Comparison of ENCODE assay signal across 23 mouse cellular contexts in genomic region chr1:166146626-166147025, GRCm38 (mm10). TPM values are rescaled to one million over a fixed set of nuclear protein-coding genes. Genes with fewer than 3 reads are reported as not detected.
DNase-seq lines count a peak whose midpoint lies in the region; ATAC-seq and TF ChIP-seq lines count a peak whose summit lies in the region.
"Had no signal": no experiment of that assay in that cellular context is flagged by ENCODE, and none has a peak within 500 bp of the region (broad histone marks: within the 10 kb centered on the region; RNA-seq: fewer than 3 reads in every experiment).

No protein-coding gene starts in this region.

- no peaks in the 10 kb centered on the region for H3K27me3 ChIP-seq in MEL (ENCODE audit: control insufficient read depth in 1 of 2, insufficient read depth in 2 of 2, low read length in 2 of 2)
- H3K27me3 ChIP-seq in splenic B cell, adult 2 months (ENCODE audit: control insufficient read depth, insufficient read depth, low read length, poor library complexity, severe bottlenecking), result no peaks in the 10 kb centered on the region
- no peaks in the 10 kb centered on the region for H3K27me3 ChIP-seq in hindbrain, embryonic 16.5 days (replicated peaks; ENCODE audit: control insufficient read depth, insufficient read depth, low read length)
- 0 out of 2 replicates have a peak, but pooled peaks cover 3% of the 10 kb centered on the region for H3K27me3 ChIP-seq in hindbrain, embryonic 12.5 days
- H3K27me3 ChIP-seq: embryonic facial prominence, embryonic 12.5 days; forebrain, embryonic 15.5 days had no signal

- TF ChIP-seq RAD21 in MEL (IDR thresholded peaks at IDR 0.05; ENCODE audit: low read depth, low read length), result no peak

- TF ChIP-seq POLR2A in MEL (IDR thresholded peaks at IDR 0.05; ENCODE audit: control insufficient read depth in 1 of 2, insufficient read depth in 1 of 2, low read depth in 1 of 2, low read length in 2 of 2, poor library complexity in 1 of 2), result no peak

- peak; percentile 75 for ATAC-seq in granulocyte monocyte progenitor cell, adult 5-6 weeks (replicated peaks; ENCODE audit: poor library complexity, severe bottlenecking)
- no peak for ATAC-seq in hindbrain, embryonic 16.5 days
- ATAC-seq in hindbrain, embryonic 12.5 days (ENCODE audit: low FRiP score), result no peak
- ATAC-seq: forebrain, embryonic 13.5 days; forebrain, embryonic 15.5 days; forebrain, postnatal 0 days had no signal

- WGBS in hindbrain, embryonic 16.5 days, result 87% methylated on average over 11 of the region's 11 CpGs
- 89% methylated on average over 11 of the region's 11 CpGs for WGBS in hindbrain, embryonic 12.5 days

- intact Hi-C loops in gastrocnemius, postnatal 14 days (cut with DNase I; ENCODE audit: low total_unique reads), result no loop called here

- H3K4me2 ChIP-seq in hindbrain, embryonic 16.5 days (ENCODE audit: low read length), result no peak overlapping the region
- no peak overlapping the region for H3K4me2 ChIP-seq in hindbrain, embryonic 12.5 days (replicated peaks)
- H3K4me2 ChIP-seq: embryonic facial prominence, embryonic 12.5 days; forebrain, embryonic 13.5 days; forebrain, embryonic 15.5 days had no signal

- H3K79me2 ChIP-seq in MEL (ENCODE audit: control insufficient read depth, insufficient read depth, low read length, poor library complexity), result no peaks in the 10 kb centered on the region

- peaks cover 0 to 11% of the 10 kb centered on the region in 2 experiments; a peak in 2 of 4 replicates for H3K36me3 ChIP-seq in MEL (ENCODE audit: control insufficient read depth in 1 of 2, insufficient read depth in 2 of 2, low read length in 2 of 2)
- H3K36me3 ChIP-seq in splenic B cell, adult 2 months (ENCODE audit: control insufficient read depth, insufficient read depth, low read length, poor library complexity, severe bottlenecking), result no peaks in the 10 kb centered on the region
- H3K36me3 ChIP-seq in hindbrain, embryonic 16.5 days (ENCODE audit: control insufficient read depth, insufficient read depth, low read length), result no peaks in the 10 kb centered on the region
- no peaks in the 10 kb centered on the region for H3K36me3 ChIP-seq in hindbrain, embryonic 12.5 days
- H3K36me3 ChIP-seq: embryonic facial prominence, embryonic 10.5 days; embryonic facial prominence, embryonic 12.5 days; forebrain, embryonic 15.5 days; G1E had no signal

- H3K9me3 ChIP-seq in MEL (replicated peaks; ENCODE audit: insufficient read depth, low read length), result no peaks in the 10 kb centered on the region
- H3K9me3 ChIP-seq in hindbrain, embryonic 16.5 days (ENCODE audit: control insufficient read depth, low read length), result no peaks in the 10 kb centered on the region
- no peaks in the 10 kb centered on the region for H3K9me3 ChIP-seq in hindbrain, embryonic 12.5 days (replicated peaks)
- H3K9me3 ChIP-seq: embryonic facial prominence, embryonic 10.5 days; embryonic facial prominence, embryonic 12.5 days; forebrain, embryonic 13.5 days; forebrain, embryonic 15.5 days; G1E had no signal

- peaks cover 4 to 26% of the 10 kb centered on the region in 2 experiments; a peak in 3 of 4 replicates for H3K4me1 ChIP-seq in MEL (ENCODE audit: control insufficient read depth in 1 of 2, insufficient read depth in 2 of 2, low read length in 2 of 2)
- no peaks in the 10 kb centered on the region for H3K4me1 ChIP-seq in hindbrain, embryonic 16.5 days (ENCODE audit: control insufficient read depth, insufficient read depth, low read depth, low read length)
- no peaks in the 10 kb centered on the region; the same call in 1 of the 2 replicates for H3K4me1 ChIP-seq in hindbrain, embryonic 12.5 days
- H3K4me1 ChIP-seq: embryonic facial prominence, embryonic 10.5 days; embryonic facial prominence, embryonic 12.5 days; forebrain, embryonic 13.5 days; forebrain, embryonic 15.5 days had no signal

- peak; percentile 24 to 26 for DNase-seq in B cell, adult 2 months
- DNase-seq in MEL (ENCODE audit: low read depth, low spot score), result peak; percentile 68
- peak; percentile 31 for DNase-seq in splenic B cell, adult 2 months (ENCODE audit: low read depth, low spot score)
- DNase-seq in kidney, adult 11 months, result no peak
- no peak for DNase-seq in gastrocnemius, postnatal 14 days
- DNase-seq: adrenal gland, adult 2 months; adrenal gland, postnatal 14 days; adrenal gland, postnatal 36 days; cerebellum, adult 11-12 months; cerebellum, adult 8-10 months; cerebellum, adult 9-11 months; cerebellum, postnatal 14 days; cerebellum, postnatal 36 days; forebrain, postnatal 0 days had no signal

- peak overlapping the region; percentile 15; the same call in 1 of the 2 replicates for H3K27ac ChIP-seq in MEL (ENCODE audit: control insufficient read depth, low read depth, low read length)
- H3K27ac ChIP-seq in hindbrain, embryonic 16.5 days (ENCODE audit: low read depth, low read length), result no peak overlapping the region
- H3K27ac ChIP-seq in hindbrain, embryonic 12.5 days, result no peak overlapping the region
- H3K27ac ChIP-seq: embryonic facial prominence, embryonic 10.5 days; embryonic facial prominence, embryonic 12.5 days; forebrain, embryonic 13.5 days; forebrain, embryonic 15.5 days had no signal

- no peak for TF ChIP-seq CTCF in MEL (IDR thresholded peaks at IDR 0.05 in 2 of 3, conservative IDR thresholded peaks at IDR 0.05 in 1 of 3; ENCODE audit: control insufficient read depth in 1 of 3, insufficient read depth in 1 of 3, low read depth in 2 of 3, low read length in 3 of 3, poor library complexity in 1 of 3, severe bottlenecking in 1 of 3)

- no peak; a peak in 1 of 4 replicates for TF ChIP-seq EP300 in MEL (IDR thresholded peaks at IDR 0.05; ENCODE audit: low read depth in 1 of 2, low read length in 2 of 2)

- no peak overlapping the region for H3K9ac ChIP-seq in MEL (ENCODE audit: control insufficient read depth, low read depth, low read length, poor library complexity, severe bottlenecking)
- H3K9ac ChIP-seq in hindbrain, embryonic 16.5 days (ENCODE audit: low read depth, low read length), result no peak overlapping the region
- no peak overlapping the region for H3K9ac ChIP-seq in hindbrain, embryonic 12.5 days
- H3K9ac ChIP-seq: embryonic facial prominence, embryonic 12.5 days; forebrain, embryonic 13.5 days; forebrain, embryonic 15.5 days; forebrain, postnatal 0 days had no signal

- peak overlapping the region in 1 of 2 experiments; percentile 13; a peak in 1 of 4 replicates for H3K4me3 ChIP-seq in MEL (ENCODE audit: control insufficient read depth in 1 of 2, insufficient read depth in 1 of 2, low read depth in 2 of 2, low read length in 2 of 2)
- no peak overlapping the region for H3K4me3 ChIP-seq in hindbrain, embryonic 16.5 days (ENCODE audit: low read length)
- no peak overlapping the region for H3K4me3 ChIP-seq in hindbrain, embryonic 12.5 days
- H3K4me3 ChIP-seq: embryonic facial prominence, embryonic 10.5 days; embryonic facial prominence, embryonic 12.5 days; forebrain, embryonic 13.5 days; forebrain, embryonic 15.5 days had no signal

TF ChIP-seq in MEL, 35 proteins besides CTCF, POLR2A, EP300 and RAD21:
- TF ChIP-seq GATA1 (IDR thresholded peaks at IDR 0.05; ENCODE audit: low read depth, low read length) (0 out of 2 replicates have a peak, but pooled peaks have one; percentile 2), USF2 (IDR thresholded peaks at IDR 0.05; ENCODE audit: borderline replicate concordance in 1 of 2, insufficient read depth in 1 of 2, low read depth in 1 of 2, low read length in 2 of 2) (no peak)

RNA-seq across cellular contexts. Expression of gene Gpa33, which starts 16.6 kb away (rescaled TPM):
- total RNA-seq in MEL (2012; rRNA removed), result not detected in 2 replicates
- not detected for polyA plus RNA-seq in MEL (2012; ENCODE audit: insufficient read depth in 1 of 2, insufficient read length in 2 of 2, low read depth in 1 of 2, low replicate concordance in 2 of 2, missing spikeins in 1 of 2)
- total RNA-seq in granulocyte monocyte progenitor cell, adult 5-6 weeks (2014; fragmentation: Nextera tagmentation), result not detected in 2 replicates
- not detected in 2 replicates for total RNA-seq in granulocyte monocyte progenitor cell, adult 5-6 weeks (2017)
- polyA plus RNA-seq in hindbrain, embryonic 16.5 days (2015; fragmentation: Nextera tagmentation; extraction: Ambion mirVana), result not detected in 2 replicates
- polyA plus RNA-seq in hindbrain, embryonic 12.5 days (2016; fragmentation: Nextera tagmentation; extraction: Ambion mirVana), result 0.12 and 0.26 TPM in 2 replicates
- not detected for total RNA-seq in gastrocnemius, postnatal 14 days (2021)
- total RNA-seq: adrenal gland, postnatal 14 days had no signal
- polyA plus RNA-seq: cortical plate, adult 2 months; forebrain, embryonic 13.5 days; forebrain, embryonic 15.5 days; G1E had no signal

RNA-seq across cellular contexts. Expression of gene Dusp27, which starts 18.9 kb away (rescaled TPM):
- total RNA-seq in MEL (2012; rRNA removed), result not detected in 2 replicates
- polyA plus RNA-seq in MEL (2012; ENCODE audit: insufficient read depth in 1 of 2, insufficient read length in 2 of 2, low read depth in 1 of 2, low replicate concordance in 2 of 2, missing spikeins in 1 of 2), result not detected
- not detected in 2 replicates for total RNA-seq in granulocyte monocyte progenitor cell, adult 5-6 weeks (2014; fragmentation: Nextera tagmentation)
- not detected in 2 replicates for total RNA-seq in granulocyte monocyte progenitor cell, adult 5-6 weeks (2017)
- polyA plus RNA-seq in hindbrain, embryonic 16.5 days (2015; fragmentation: Nextera tagmentation; extraction: Ambion mirVana), result 1.1 and 1.9 TPM in 2 replicates
- polyA plus RNA-seq in hindbrain, embryonic 12.5 days (2016; fragmentation: Nextera tagmentation; extraction: Ambion mirVana), result 3.3 and 5.5 TPM in 2 replicates
- 100 to 1,000 TPM in 1 of 2 experiments, 10 to 100 TPM in 1; 92.2 to 121 TPM for total RNA-seq in gastrocnemius, postnatal 14 days (2021)
- polyA plus RNA-seq: G1E had no signal

Comparison
In these comparisons a context has a peak if more than half of its experiments do, and no peak if none do; other contexts are left out.
1. DNase-seq: peak in B cell, adult 2 months (2 of 2), MEL (single experiment) and splenic B cell, adult 2 months (single experiment); none in kidney, adult 11 months (single experiment) and gastrocnemius, postnatal 14 days (single experiment).
2. RNA of gene Dusp27, which starts 18.9 kb away (total RNA-seq): 92.2 to 121 TPM in gastrocnemius, postnatal 14 days; not detected in MEL and not detected in granulocyte monocyte progenitor cell, adult 5-6 weeks; every median in the first group is over 10 times any median in the second.